Mouse (Mus musculus) hindbrain, embryonic 11.5 days (tissue): ENCODE measurements at regions not wholly inside any gene's neighbourhood (a gene's known extent, or its start where the extent isn't known, plus 50 kb on each side); places are given as distances from the start of the nearest gene placed in this dataset.
A peak's percentile ranks its signal among the peaks of the same experiment; 100 is the strongest.

ENCODE experiments used
- ATAC-seq: fragments of 200-750 bp; cut with Nextera tagmentation; 2 replicates; pipeline ENCODE4 v1.8.0; 2017; ENCODE audit warnings: mild to moderate bottlenecking, moderate TSS enrichment, moderate library complexity; ENCODE audit not compliant: low FRiP score
- DNase-seq: peaks from one replicate; pipeline ENCODE4 v3.0.0-alpha.2; 2015; ENCODE audit warnings: low spot score
- H3K27ac ChIP-seq: fragments of 300-500 bp; sonication (generic); 2 replicates; pipeline ENCODE4 v1.5.1; 2014; ENCODE audit warnings: mild to moderate bottlenecking, low read depth, low read length
- H3K27me3 ChIP-seq: fragments of 300-500 bp; sonication (generic); 2 replicates; pipeline ENCODE4 v1.6.1; 2014; ENCODE audit warnings: mild to moderate bottlenecking, low read length, moderate library complexity, mixed read lengths; ENCODE audit not compliant: control insufficient read depth, insufficient read depth
- H3K36me3 ChIP-seq: fragments of 300-500 bp; sonication (generic); 2 replicates; pipeline ENCODE4 v1.6.1; 2014; ENCODE audit warnings: mild to moderate bottlenecking, low read length, moderate library complexity, mixed read lengths; ENCODE audit not compliant: control insufficient read depth, insufficient read depth
- H3K4me1 ChIP-seq: fragments of 300-500 bp; sonication (generic); replicated peaks from 2 replicates; pipeline ENCODE4 v1.6.1; 2014; ENCODE audit warnings: low read length, mixed read lengths; ENCODE audit not compliant: control insufficient read depth, insufficient read depth
- H3K4me2 ChIP-seq: fragments of 300-500 bp; sonication (generic); replicated peaks from 2 replicates; pipeline ENCODE4 v1.6.1; 2014; ENCODE audit warnings: mild to moderate bottlenecking, low read depth, low read length
- H3K4me3 ChIP-seq: fragments of 300-500 bp; sonication (generic); 2 replicates; pipeline ENCODE4 v1.5.1; 2014; ENCODE audit warnings: low read depth, low read length
- H3K9ac ChIP-seq: fragments of 300-500 bp; sonication (generic); 2 replicates; pipeline ENCODE4 v1.6.1; 2014; ENCODE audit warnings: low read depth, low read length
- H3K9me3 ChIP-seq: fragments of 300-500 bp; sonication (generic); 2 replicates; pipeline ENCODE4 v1.6.1; 2016; ENCODE audit warnings: low read length; ENCODE audit not compliant: control insufficient read depth
- WGBS: fragments of 180-500 bp; shearing (Covaris S2); extraction: QIAGEN DNeasy Blood & Tissue Kit; methylation state at CpG from one replicate; pipeline ENCODE4 v1.1.7; 2014; 5-methylcytosine and 5-hydroxymethylcytosine counted together

GRCm38 (mm10) chr10:99570190-99570589, 189.3 kb downstream of the Csl start:
- H3K4me3 ChIP-seq, result no peak overlapping the region
- H3K9ac ChIP-seq, result no peak overlapping the region
- H3K27ac ChIP-seq, result no peak overlapping the region
- no peaks in the 10 kb centered on the region for H3K9me3 ChIP-seq
- no peak overlapping the region for H3K4me2 ChIP-seq
- H3K4me1 ChIP-seq, result no peaks in the 10 kb centered on the region
- DNase-seq (no peak), ATAC-seq (no peak)
- no peaks in the 10 kb centered on the region for H3K36me3 ChIP-seq
- H3K27me3 ChIP-seq, result no peaks in the 10 kb centered on the region
- WGBS, result 46% methylated on average over 2 of the region's 2 CpGs

- Histone ChIP-seq H3K4me2 (no peak overlapping the region), H3K4me1 (no peaks in the 10 kb centered on the region), H3K36me3 (no peaks in the 10 kb centered on the region), H3K27me3 (no peaks in the 10 kb centered on the region), H3K9ac (no peak overlapping the region), H3K9me3 (no peaks in the 10 kb centered on the region), H3K4me3 (no peak overlapping the region), H3K27ac (no peak overlapping the region)
- ATAC-seq, result no peak
- DNase-seq, result no peak
- WGBS, result 87% methylated on average over 14 of the region's 14 CpGs
These were observed 185.5 kb downstream of the Csl start for GRCm38 (mm10) chr10:99573997-99574396.

GRCm38 (mm10) chr10:99575294-99575693, 184.2 kb downstream of the Csl start:
- DNase-seq, result peak; percentile 31
- Histone ChIP-seq H3K27ac (no peak overlapping the region), H3K4me1 (no peaks in the 10 kb centered on the region), H3K4me2 (no peak overlapping the region), H3K4me3 (no peak overlapping the region), H3K9me3 (no peaks in the 10 kb centered on the region), H3K9ac (no peak overlapping the region), H3K27me3 (no peaks in the 10 kb centered on the region), H3K36me3 (no peaks in the 10 kb centered on the region)
- WGBS, result 59% methylated on average over 7 of the region's 7 CpGs
- ATAC-seq, result peak; percentile 28; the same call in 1 of the 2 replicates

GRCm38 (mm10) chr10:99576301-99576700, 183.2 kb downstream of the Csl start:
- Histone ChIP-seq H3K27ac (no peak overlapping the region), H3K36me3 (no peaks in the 10 kb centered on the region), H3K9ac (no peak overlapping the region), H3K9me3 (no peaks in the 10 kb centered on the region), H3K4me3 (no peak overlapping the region), H3K4me2 (no peak overlapping the region), H3K4me1 (no peaks in the 10 kb centered on the region), H3K27me3 (no peaks in the 10 kb centered on the region)
- no peak for ATAC-seq
- no peak for DNase-seq
- 82% methylated on average over 5 of the region's 5 CpGs for WGBS

GRCm38 (mm10) chr10:99577041-99577681, 182.3 kb downstream of the Csl start:
- Histone ChIP-seq H3K4me2 (no peak overlapping the region), H3K36me3 (no peaks in the 10 kb centered on the region), H3K4me3 (no peak overlapping the region), H3K9me3 (no peaks in the 10 kb centered on the region), H3K9ac (no peak overlapping the region), H3K27me3 (no peaks in the 10 kb centered on the region), H3K27ac (no peak overlapping the region), H3K4me1 (no peaks in the 10 kb centered on the region)
- 31% methylated on average over 12 of the region's 12 CpGs for WGBS
- ATAC-seq (peak; percentile 53; the same call in 1 of the 2 replicates), DNase-seq (peak; percentile 74)

- no peaks in the 10 kb centered on the region for H3K36me3 ChIP-seq
- H3K27ac ChIP-seq, result no peak overlapping the region
- H3K9me3 ChIP-seq, result no peaks in the 10 kb centered on the region
- DNase-seq (no peak), ATAC-seq (no peak)
- H3K4me1 ChIP-seq, result no peaks in the 10 kb centered on the region
- WGBS, result 65% methylated on average over 4 of the region's 4 CpGs
- H3K27me3 ChIP-seq, result no peaks in the 10 kb centered on the region
- H3K9ac ChIP-seq, result no peak overlapping the region
- H3K4me2 ChIP-seq, result no peak overlapping the region
- no peak overlapping the region for H3K4me3 ChIP-seq
These were observed 181.1 kb downstream of the Csl start for GRCm38 (mm10) chr10:99578366-99578765.

- Histone ChIP-seq H3K4me3 (no peak overlapping the region), H3K36me3 (no peaks in the 10 kb centered on the region), H3K4me2 (no peak overlapping the region), H3K9me3 (no peaks in the 10 kb centered on the region), H3K27ac (no peak overlapping the region), H3K27me3 (no peaks in the 10 kb centered on the region), H3K4me1 (no peaks in the 10 kb centered on the region), H3K9ac (no peak overlapping the region)
- DNase-seq (no peak), ATAC-seq (no peak)
- 39% methylated on average over 8 of the region's 8 CpGs for WGBS
These were observed 179.3 kb downstream of the Csl start for GRCm38 (mm10) chr10:99580191-99580590.

- no peak for DNase-seq
- WGBS, result 83% methylated on average over 8 of the region's 8 CpGs
These were observed 178.4 kb downstream of the Csl start for GRCm38 (mm10) chr10:99581074-99581473.

GRCm38 (mm10) chr10:99584855-99585254, 174.6 kb downstream of the Csl start:
- H3K27me3 ChIP-seq, result no peaks in the 10 kb centered on the region
- H3K9ac ChIP-seq, result no peak overlapping the region
- H3K36me3 ChIP-seq, result no peaks in the 10 kb centered on the region
- no peaks in the 10 kb centered on the region for H3K4me1 ChIP-seq
- H3K9me3 ChIP-seq, result no peaks in the 10 kb centered on the region
- no peak overlapping the region for H3K27ac ChIP-seq
- ATAC-seq (no peak), DNase-seq (no peak)
- no peak overlapping the region for H3K4me2 ChIP-seq
- H3K4me3 ChIP-seq, result no peak overlapping the region
- WGBS, result 84% methylated on average over 2 of the region's 2 CpGs

More at GRCm38 (mm10) chr10:99581074-99581473, 178.4 kb downstream of the Csl start:
- no peak overlapping the region for H3K27ac ChIP-seq
- H3K4me3 ChIP-seq, result no peak overlapping the region
- H3K9me3 ChIP-seq, result no peaks in the 10 kb centered on the region
- H3K4me2 ChIP-seq, result no peak overlapping the region
- H3K36me3 ChIP-seq, result no peaks in the 10 kb centered on the region
- H3K27me3 ChIP-seq, result no peaks in the 10 kb centered on the region
- no peak overlapping the region for H3K9ac ChIP-seq
- no peak for ATAC-seq
- H3K4me1 ChIP-seq, result no peaks in the 10 kb centered on the region
